Mouse (Mus musculus) ES-Bruce4 (cell line): ENCODE data around the gene Tnf. TPM values are rescaled to one million over a fixed set of nuclear protein-coding genes. Genes with fewer than 3 reads are reported as not detected.

Experiments
- H3K27ac ChIP-seq: 2 replicates; pipeline ENCODE4 v1.5.1; 2012; ENCODE audit warnings: low read length, inconsistent platforms; ENCODE audit not compliant: insufficient read depth
- H3K27me3 ChIP-seq: 2 replicates; pipeline ENCODE4 v1.6.1; 2012; ENCODE audit warnings: mild to moderate bottlenecking, low read length, inconsistent platforms; ENCODE audit not compliant: control insufficient read depth, poor library complexity, insufficient read depth, severe bottlenecking
- H3K36me3 ChIP-seq: 2 replicates; pipeline ENCODE4 v1.6.1; 2012; ENCODE audit warnings: inconsistent platforms, mild to moderate bottlenecking, low read length, moderate library complexity; ENCODE audit not compliant: control insufficient read depth, poor library complexity, insufficient read depth, severe bottlenecking
- H3K4me1 ChIP-seq: one replicate; pipeline ENCODE4 v1.8.1; 2011; ENCODE audit warnings: low read length; ENCODE audit not compliant: control insufficient read depth, insufficient read depth
- H3K4me3 ChIP-seq: 2 replicates; pipeline ENCODE4 v1.5.1; 2011; ENCODE audit warnings: low read depth, mild to moderate bottlenecking, low read length
- H3K9ac ChIP-seq: 2 replicates; pipeline ENCODE4 v1.6.1; 2012; ENCODE audit warnings: low read depth, mild to moderate bottlenecking, inconsistent platforms; ENCODE audit not compliant: poor library complexity, severe bottlenecking
- H3K9me3 ChIP-seq: replicated peaks from 2 replicates; pipeline ENCODE4 v1.6.1; 2012; ENCODE audit warnings: mild to moderate bottlenecking, low read length, inconsistent platforms; ENCODE audit not compliant: control insufficient read depth, poor library complexity, insufficient read depth, severe bottlenecking
- CTCF ChIP-seq: IDR thresholded peaks from one replicate; pipeline ENCODE4 v1.8.1; 2011; ENCODE audit warnings: low read depth, low read length
- EP300 ChIP-seq: IDR thresholded peaks from 2 replicates; pipeline ENCODE4 v1.6.1; 2011; ENCODE audit warnings: low read depth, low read length; ENCODE audit not compliant: insufficient read depth
- POLR2A ChIP-seq: IDR thresholded peaks from one replicate; pipeline ENCODE4 v1.8.1; 2011; ENCODE audit warnings: low read length; ENCODE audit not compliant: insufficient read depth
- polyA plus RNA-seq: library from polyadenylated mRNA; stranded (reverse); fragments of >200 nt; gene quantifications from 2 replicates; pipeline ENCODE4 v1.2.4, GENCODE M21; 2011; ENCODE audit warnings: low read depth; ENCODE audit not compliant: missing spikeins, insufficient read depth, insufficient read length

Tnf gene
- polyA plus RNA-seq, 1 experiment, result not detected

GRCm38 (mm10) chr17:35197126-35197525 lies 4.7 kb downstream of the Tnf start:
- no peak overlapping the region for H3K27ac ChIP-seq
- H3K9ac ChIP-seq, result no peak overlapping the region
- H3K9me3 ChIP-seq, result no peaks in the 10 kb centered on the region
- H3K4me3 ChIP-seq, result no peak overlapping the region
- no peaks in the 10 kb centered on the region for H3K4me1 ChIP-seq
- H3K36me3 ChIP-seq, result no peaks in the 10 kb centered on the region
- H3K27me3 ChIP-seq, result no peaks in the 10 kb centered on the region
- TF ChIP-seq CTCF, result no peak
- TF ChIP-seq POLR2A, result no peak
- TF ChIP-seq EP300, result no peak

- no peak for TF ChIP-seq EP300
- TF ChIP-seq POLR2A, result no peak
- no peak for TF ChIP-seq CTCF
- Histone ChIP-seq H3K9me3 (no peaks in the 10 kb centered on the region), H3K9ac (peak overlapping the region; percentile 22; the same call in 1 of the 2 replicates), H3K27me3 (no peaks in the 10 kb centered on the region), H3K4me3 (peak overlapping the region; percentile 70; the same call in 1 of the 2 replicates), H3K36me3 (no peaks in the 10 kb centered on the region), H3K27ac (no peak overlapping the region), H3K4me1 (no peaks in the 10 kb centered on the region)
Measured at GRCm38 (mm10) chr17:35196321-35196641, 5.5 kb downstream of the Tnf start.

GRCm38 (mm10) chr17:35195631-35196320 lies 6.0 kb downstream of the Tnf start:
- no peak for TF ChIP-seq EP300
- peak; percentile 90 for TF ChIP-seq CTCF
- no peak overlapping the region for H3K27ac ChIP-seq
- peak overlapping the region; percentile 70 for H3K4me3 ChIP-seq

GRCm38 (mm10) chr17:35194844-35195630 lies 6.8 kb downstream of the Tnf start:
- H3K4me1 ChIP-seq, result no peaks in the 10 kb centered on the region
- H3K4me3 ChIP-seq, result peak overlapping the region; percentile 49
- no peaks in the 10 kb centered on the region for H3K9me3 ChIP-seq
- H3K27ac ChIP-seq, result no peak overlapping the region
- H3K36me3 ChIP-seq, result no peaks in the 10 kb centered on the region
- H3K27me3 ChIP-seq, result no peaks in the 10 kb centered on the region
- TF ChIP-seq CTCF (no peak), POLR2A (no peak), EP300 (no peak)
- H3K9ac ChIP-seq, result no peak overlapping the region

More at GRCm38 (mm10) chr17:35195631-35196320, 6.0 kb downstream of the Tnf start:
- no peaks in the 10 kb centered on the region for H3K9me3 ChIP-seq
- H3K4me1 ChIP-seq, result no peaks in the 10 kb centered on the region
- peak overlapping the region; percentile 22; the same call in 1 of the 2 replicates for H3K9ac ChIP-seq
- no peaks in the 10 kb centered on the region for H3K27me3 ChIP-seq
- no peaks in the 10 kb centered on the region for H3K36me3 ChIP-seq

GRCm38 (mm10) chr17:35193881-35194843 lies 7.6 kb downstream of the Tnf start, which contains the start of gene Ltb:
Gene Ltb, plus strand, starts transcription at chr17:35194439.
- no peak within 1 kb of the TSS for H3K9ac ChIP-seq
- peak within 1 kb of the TSS; percentile 49; the same call in 1 of the 2 replicates for H3K4me3 ChIP-seq
- no peaks in the 10 kb centered on the region for H3K36me3 ChIP-seq
- TF ChIP-seq POLR2A (no peak), CTCF (no peak), EP300 (no peak)
- no peaks in the 10 kb centered on the region for H3K4me1 ChIP-seq
- no peaks in the 10 kb centered on the region for H3K9me3 ChIP-seq
- H3K27ac ChIP-seq, result no peak within 1 kb of the TSS
- H3K27me3 ChIP-seq, result no peaks in the 10 kb centered on the region
